Mouse (Mus musculus): ENCODE measurements around the gene Slc12a8. TPM values are rescaled to one million over a fixed set of nuclear protein-coding genes. Genes with fewer than 3 reads are reported as not detected.

Slc12a8 gene
- total RNA-seq, 2 experiments from 2014 or later: 0.45 to 0.56 TPM

GRCm38 (mm10) chr16:33666985-33667538 lies 149.9 kb downstream of the Slc12a8 start:
- DNase-seq: no peak
- intact Hi-C loops (cut with DNase I): no loop called here

GRCm38 (mm10) chr16:33668448-33668847 lies 151.3 kb downstream of the Slc12a8 start:
- intact Hi-C loops (cut with DNase I): no loop called here
- no peak for DNase-seq

- DNase-seq: no peak
- intact Hi-C loops (cut with DNase I): no loop called here
These were observed 151.9 kb downstream of the Slc12a8 start for GRCm38 (mm10) chr16:33669072-33669471.

GRCm38 (mm10) chr16:33670340-33670739 lies 153.2 kb downstream of the Slc12a8 start:
- intact Hi-C loops (cut with DNase I): loop anchor here (5.0 kb wide), 1 partner anchor 63 kb away; no protein-coding TSS in a partner anchor
- DNase-seq: peak in 1 of 2 experiments; percentile 44

- intact Hi-C loops (cut with DNase I): loop anchor here (5.0 kb wide), 1 partner anchor 64 kb away; no protein-coding TSS in a partner anchor
These were observed 153.8 kb downstream of the Slc12a8 start for GRCm38 (mm10) chr16:33670933-33671332.

GRCm38 (mm10) chr16:33672188-33672587 lies 155.1 kb downstream of the Slc12a8 start:
- no peak for DNase-seq
- intact Hi-C loops (cut with DNase I): loop anchor here (5.0 kb wide), 1 partner anchor 65 kb away; no protein-coding TSS in a partner anchor

More at GRCm38 (mm10) chr16:33670933-33671332, 153.8 kb downstream of the Slc12a8 start:
- DNase-seq: no peak

- no peak for DNase-seq
- intact Hi-C loops (cut with DNase I): loop anchor here (5.0 kb wide), 1 partner anchor 65 kb away; no protein-coding TSS in a partner anchor
These were observed 155.5 kb downstream of the Slc12a8 start for GRCm38 (mm10) chr16:33672643-33673042.

- intact Hi-C loops (cut with DNase I): loop anchor here (2.0 to 5.0 kb wide), 2 partner anchors 66 to 89 kb away; no protein-coding TSS in a partner anchor
- peak; percentile 65 to 69 for DNase-seq
These were observed 156.5 kb downstream of the Slc12a8 start for GRCm38 (mm10) chr16:33673530-33674109.

GRCm38 (mm10) chr16:33675151-33675847 lies 158.2 kb downstream of the Slc12a8 start:
- no peak for DNase-seq
- intact Hi-C loops (cut with DNase I): loop anchor here (2.0 kb wide), 1 partner anchor 90 kb away; no protein-coding TSS in a partner anchor

- no peak for DNase-seq
- intact Hi-C loops (cut with DNase I): loop anchor here (2.0 kb wide), 2 partner anchors 91 to 113 kb away; no protein-coding TSS in a partner anchor
These were observed 158.7 kb downstream of the Slc12a8 start for GRCm38 (mm10) chr16:33675848-33676184.

- intact Hi-C loops (cut with DNase I): loop anchor here (2.0 kb wide), 1 partner anchor 114 kb away; no protein-coding TSS in a partner anchor
- DNase-seq: peak; percentile 72 to 73
These were observed 159.5 kb downstream of the Slc12a8 start for GRCm38 (mm10) chr16:33676347-33677312.

GRCm38 (mm10) chr16:33677313-33677690 lies 160.2 kb downstream of the Slc12a8 start:
- no peak for DNase-seq
- intact Hi-C loops (cut with DNase I): loop anchor here (2.0 kb wide), 1 partner anchor 115 kb away; no protein-coding TSS in a partner anchor

- intact Hi-C loops (cut with DNase I): loop anchor here (2.0 kb wide), 1 partner anchor 115 kb away; no protein-coding TSS in a partner anchor
- peak; percentile 60 to 65 for DNase-seq
These were observed 160.8 kb downstream of the Slc12a8 start for GRCm38 (mm10) chr16:33677901-33678300.

- intact Hi-C loops (cut with DNase I): no loop called here
- DNase-seq: no peak
These were observed 163.1 kb downstream of the Slc12a8 start for GRCm38 (mm10) chr16:33680271-33680670.

- intact Hi-C loops (cut with DNase I): no loop called here
- peak in 1 of 2 experiments; percentile 50 for DNase-seq
These were observed 163.7 kb downstream of the Slc12a8 start for GRCm38 (mm10) chr16:33680816-33681215.

- intact Hi-C loops (cut with DNase I): no loop called here
- DNase-seq: no peak
These were observed 164.5 kb downstream of the Slc12a8 start for GRCm38 (mm10) chr16:33681661-33682060.

- intact Hi-C loops (cut with DNase I): no loop called here
- DNase-seq: no peak
These were observed 165.5 kb downstream of the Slc12a8 start for GRCm38 (mm10) chr16:33682651-33683050.

- DNase-seq: no peak
- intact Hi-C loops (cut with DNase I): no loop called here
These were observed 166.4 kb downstream of the Slc12a8 start for GRCm38 (mm10) chr16:33683206-33684161.

Data from heart, postnatal 14 days (tissue).